Mouse (Mus musculus) right cerebral cortex, postnatal 4 days (tissue): ENCODE data around the gene Sptbn1.
"Not testable (repeated sequence)": the region's sequence is repeated elsewhere in the genome, so short reads cannot be mapped to it uniquely, and the experiment has no call there.

Experiments
- DNase-seq: peaks from one replicate; pipeline ENCODE4 v3.0.0-alpha.2; 2022

Gene Sptbn1

GRCm38 (mm10) chr11:30255211-30255610 lies 12.8 kb downstream of the Sptbn1 start:
- not testable (repeated sequence) for DNase-seq

GRCm38 (mm10) chr11:30251294-30251904 lies 16.6 kb downstream of the Sptbn1 start:
- no peak for DNase-seq

DNA sequence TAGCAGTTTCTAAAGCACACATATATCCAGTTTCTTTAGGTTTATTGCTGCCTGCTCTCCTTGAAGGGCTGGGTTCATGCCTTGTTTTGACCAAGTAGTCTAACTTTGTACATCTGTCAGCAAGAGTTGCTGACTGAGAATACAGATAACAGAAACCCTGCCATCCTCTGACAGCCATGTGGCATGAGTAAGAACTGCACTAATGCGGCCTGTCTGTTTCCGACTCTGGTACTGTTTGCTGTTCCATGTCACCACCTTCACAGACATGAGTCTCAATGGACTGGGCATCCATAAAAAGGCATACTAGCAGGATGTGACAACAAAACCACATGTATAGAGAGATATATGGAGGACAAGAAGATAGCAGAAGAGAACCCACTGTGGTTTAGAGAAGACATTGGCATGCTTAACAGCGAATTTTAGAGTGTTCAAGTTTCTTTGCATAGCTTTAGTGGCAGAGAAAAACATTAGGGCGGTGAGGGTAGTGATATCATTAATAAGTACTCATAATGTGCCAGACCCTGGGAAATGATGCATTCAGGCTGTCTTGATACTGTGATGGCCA lies 18.4 kb downstream of the Sptbn1 start:
- no peak for DNase-seq

GRCm38 (mm10) chr11:30247106-30247505 lies 20.9 kb downstream of the Sptbn1 start:
- DNase-seq, result no peak

DNA sequence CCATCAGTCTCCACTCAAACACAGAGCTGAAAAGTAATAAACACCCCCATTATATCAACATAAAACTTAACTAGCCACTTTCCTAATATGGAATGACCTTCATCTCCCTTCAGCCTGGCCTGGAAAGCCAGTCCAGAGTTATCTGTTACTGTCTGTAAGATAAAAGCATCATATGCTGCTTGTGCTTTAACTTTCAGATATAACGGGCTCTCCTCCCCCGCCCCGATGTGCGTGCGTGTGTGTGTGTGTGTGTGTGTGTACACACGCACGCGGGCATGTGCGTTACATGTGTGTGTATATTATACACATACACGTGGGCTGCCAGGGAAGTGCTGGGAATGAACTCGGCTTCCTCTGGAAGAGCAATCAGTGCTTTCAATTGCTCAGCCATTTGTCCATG lies 21.8 kb downstream of the Sptbn1 start:
- DNase-seq, result no peak

GRCm38 (mm10) chr11:30244172-30244571 lies 23.8 kb downstream of the Sptbn1 start:
- no peak for DNase-seq

- no peak for DNase-seq
These were observed 24.4 kb downstream of the Sptbn1 start for GRCm38 (mm10) chr11:30243591-30243990.

- DNase-seq, result no peak
These were observed 27.1 kb downstream of the Sptbn1 start for GRCm38 (mm10) chr11:30240861-30241260.

DNA sequence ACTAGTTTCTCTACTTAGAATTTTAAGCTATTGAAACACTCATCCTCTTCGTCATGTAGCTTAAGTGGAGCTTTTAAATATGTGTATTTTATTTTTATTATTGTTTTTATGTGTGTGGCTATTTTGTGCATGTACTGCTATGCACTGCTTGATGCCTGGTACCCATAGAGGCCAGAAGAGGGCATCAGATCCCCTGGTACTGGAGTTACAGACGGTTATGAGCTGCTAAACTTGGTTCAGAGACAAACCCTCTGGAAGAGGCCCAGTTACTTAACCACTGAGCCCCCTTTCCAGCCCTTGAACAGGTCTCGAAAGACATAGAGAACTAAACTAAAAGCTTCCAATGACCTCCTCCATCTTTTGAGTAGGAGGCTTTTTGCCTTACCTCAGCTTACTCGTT lies 30.0 kb downstream of the Sptbn1 start:
- DNase-seq, result no peak

DNA sequence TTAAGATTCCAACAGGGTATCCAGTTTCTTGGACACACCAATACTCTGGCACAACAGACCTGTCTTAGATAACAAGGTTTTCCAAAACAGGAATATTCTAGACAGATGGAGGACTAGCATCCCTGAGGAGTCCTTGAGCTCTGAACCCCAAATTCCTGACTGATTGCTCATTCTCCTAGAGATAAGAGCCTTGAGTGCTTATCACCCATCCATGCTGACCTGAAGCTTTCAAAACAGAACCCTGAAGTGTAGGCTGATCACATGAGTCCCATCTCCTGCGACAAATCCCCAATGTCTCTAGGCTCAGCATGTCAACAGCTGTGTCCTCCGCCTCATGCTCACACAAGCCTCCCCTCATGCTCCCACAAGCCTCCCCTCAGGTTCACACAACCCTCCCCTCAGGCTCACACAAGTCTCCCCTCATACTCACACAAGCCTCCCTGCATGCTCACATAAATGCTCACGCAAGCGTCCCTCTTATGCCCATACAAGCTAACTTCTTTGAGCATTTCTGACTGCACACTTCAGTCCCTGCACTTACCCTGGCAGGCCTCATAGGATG lies 31.2 kb downstream of the Sptbn1 start:
- no peak for DNase-seq

GRCm38 (mm10) chr11:30235666-30236065 lies 32.3 kb downstream of the Sptbn1 start:
- DNase-seq, result no peak

DNA sequence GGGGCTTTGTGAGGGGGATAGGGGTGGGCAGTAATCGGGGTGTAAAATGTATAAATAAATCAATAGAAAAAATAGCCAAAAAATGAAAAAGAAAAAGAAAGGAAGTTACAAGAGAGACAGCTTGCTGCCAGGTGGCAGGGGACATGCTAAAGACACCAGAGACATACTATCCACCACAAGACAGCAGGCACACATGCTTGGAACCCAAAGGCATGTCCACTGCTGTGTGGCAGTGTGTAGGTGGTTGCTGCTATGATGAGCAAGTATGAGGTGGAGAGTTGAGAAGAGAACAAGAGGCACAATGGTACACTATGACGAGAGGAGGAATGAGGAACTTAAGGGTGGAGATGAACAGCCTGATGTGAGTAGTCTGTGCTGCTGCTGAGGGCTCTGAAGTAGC lies 32.8 kb downstream of the Sptbn1 start:
- DNase-seq, result no peak

GRCm38 (mm10) chr11:30233946-30234345 lies 34.0 kb downstream of the Sptbn1 start:
- DNase-seq, result no peak

DNA sequence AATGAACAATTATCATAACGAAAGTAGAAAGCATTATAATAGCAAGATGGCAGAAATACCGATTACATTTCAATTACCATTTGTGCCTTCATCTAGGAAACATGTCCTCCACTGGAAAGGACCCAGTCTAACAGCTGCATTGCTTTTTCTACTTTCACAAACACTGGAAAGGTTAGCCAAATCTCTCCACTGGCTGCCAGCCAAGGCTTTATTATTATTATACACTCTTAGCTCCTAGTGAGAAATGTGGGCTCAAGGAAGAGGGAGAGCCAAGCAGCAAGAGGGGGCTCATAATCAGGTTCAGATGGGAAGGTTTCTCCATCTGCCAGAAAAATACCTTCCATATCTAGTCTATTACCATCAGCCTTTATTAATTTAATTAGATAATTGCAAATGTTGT lies 35.9 kb downstream of the Sptbn1 start:
- no peak for DNase-seq

DNA sequence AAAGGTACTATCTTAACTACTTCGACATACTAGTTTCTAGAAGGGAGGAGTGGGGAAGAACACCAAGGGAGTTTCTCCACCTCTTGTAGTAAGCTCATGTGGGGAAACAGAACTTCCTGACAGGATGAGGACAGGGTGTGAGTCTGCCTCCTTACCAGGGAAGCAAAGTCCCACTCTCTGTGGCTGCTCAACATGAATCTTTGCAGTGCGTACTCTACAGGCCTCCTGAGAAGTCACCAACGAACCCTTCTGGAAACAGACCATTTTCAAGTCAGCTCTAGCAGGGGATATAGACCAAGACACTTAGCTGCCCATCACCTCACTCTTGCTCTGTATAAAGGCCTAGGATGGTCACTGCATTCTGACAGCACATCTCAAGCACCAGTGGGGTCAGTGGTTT lies 36.6 kb downstream of the Sptbn1 start:
- DNase-seq, result no peak

- DNase-seq, result no peak
These were observed 37.6 kb downstream of the Sptbn1 start for GRCm38 (mm10) chr11:30230330-30230771.

GRCm38 (mm10) chr11:30226756-30227155 lies 41.2 kb downstream of the Sptbn1 start:
- no peak for DNase-seq

DNA sequence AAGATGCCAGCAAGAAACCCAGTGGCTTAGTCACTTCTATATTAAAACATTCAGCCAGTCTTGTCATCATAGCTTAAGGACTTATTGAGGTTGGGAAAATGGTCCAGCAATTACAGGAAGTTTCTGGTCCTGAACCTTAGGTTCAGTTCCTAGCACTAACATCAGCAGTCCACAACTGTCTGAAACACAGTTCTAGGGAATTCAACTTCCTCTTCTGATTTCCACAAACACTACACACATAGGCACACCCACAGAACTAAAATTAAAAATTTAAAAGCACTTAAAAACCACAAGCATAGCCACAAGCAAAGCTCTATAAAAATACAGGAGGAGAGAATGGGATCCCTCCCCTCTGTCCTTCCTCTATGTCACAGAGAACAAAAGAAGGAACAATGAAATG lies 43.4 kb downstream of the Sptbn1 start:
- DNase-seq, result no peak

GRCm38 (mm10) chr11:30222636-30223035 lies 45.3 kb downstream of the Sptbn1 start:
- no peak for DNase-seq

DNA sequence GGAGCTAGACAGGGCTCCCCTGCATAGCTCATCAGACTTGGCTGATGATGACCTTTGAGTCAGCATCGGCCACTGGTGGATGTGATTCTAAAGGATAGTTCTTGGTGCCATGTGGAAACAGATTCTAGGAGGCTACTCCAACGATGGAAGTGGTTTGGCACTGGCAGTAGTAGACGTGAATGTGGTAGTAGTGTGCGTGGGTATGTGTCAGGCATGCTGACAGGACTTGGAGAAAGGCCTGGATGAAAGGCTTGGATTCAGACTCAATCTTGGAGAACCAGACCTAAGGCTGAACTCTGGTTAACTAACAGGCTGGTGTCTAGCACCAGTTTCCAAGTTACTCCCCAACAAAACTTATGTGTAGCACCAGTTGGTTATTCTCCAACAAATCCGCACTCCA lies 46.9 kb downstream of the Sptbn1 start:
- no peak for DNase-seq

DNA sequence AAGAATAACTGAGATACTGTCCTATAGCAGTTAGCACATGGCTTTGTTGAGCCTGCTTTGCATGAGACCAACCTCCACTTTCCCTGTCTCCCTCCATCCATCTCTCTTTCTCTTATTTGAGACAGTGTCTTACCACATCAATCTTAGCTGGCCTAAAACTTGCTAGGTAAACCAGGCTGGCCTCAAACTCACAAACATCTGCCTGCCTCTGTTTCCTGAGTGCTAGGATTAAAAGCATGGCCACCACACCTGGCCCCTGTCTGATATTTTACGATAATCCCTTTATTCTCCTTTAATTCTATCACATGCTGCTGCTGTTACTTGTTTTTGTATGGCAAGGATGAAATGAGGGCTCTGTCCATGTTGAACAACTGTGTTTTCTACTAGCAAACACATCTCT lies 49.6 kb downstream of the Sptbn1 start:
- DNase-seq, result no peak

DNA sequence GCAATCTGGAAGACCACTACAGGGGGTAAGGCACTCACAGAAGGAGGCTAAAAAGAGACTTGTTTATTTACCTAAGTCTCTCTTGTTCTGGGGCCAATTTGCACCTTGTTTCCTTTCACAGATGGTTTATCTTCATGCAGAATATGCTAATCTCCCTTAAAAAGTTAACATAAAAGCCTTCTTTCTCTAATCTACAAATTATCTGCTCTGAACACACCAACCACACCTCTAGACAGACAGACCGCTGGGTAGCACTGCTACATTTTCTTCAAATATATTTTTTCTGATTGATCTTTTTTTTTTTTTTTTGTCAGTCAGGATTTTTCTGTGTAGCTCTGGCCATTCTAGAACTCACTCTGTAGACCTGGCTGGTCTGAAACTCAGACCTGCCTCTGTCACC lies 50.5 kb downstream of the Sptbn1 start:
- DNase-seq, result no peak

DNA sequence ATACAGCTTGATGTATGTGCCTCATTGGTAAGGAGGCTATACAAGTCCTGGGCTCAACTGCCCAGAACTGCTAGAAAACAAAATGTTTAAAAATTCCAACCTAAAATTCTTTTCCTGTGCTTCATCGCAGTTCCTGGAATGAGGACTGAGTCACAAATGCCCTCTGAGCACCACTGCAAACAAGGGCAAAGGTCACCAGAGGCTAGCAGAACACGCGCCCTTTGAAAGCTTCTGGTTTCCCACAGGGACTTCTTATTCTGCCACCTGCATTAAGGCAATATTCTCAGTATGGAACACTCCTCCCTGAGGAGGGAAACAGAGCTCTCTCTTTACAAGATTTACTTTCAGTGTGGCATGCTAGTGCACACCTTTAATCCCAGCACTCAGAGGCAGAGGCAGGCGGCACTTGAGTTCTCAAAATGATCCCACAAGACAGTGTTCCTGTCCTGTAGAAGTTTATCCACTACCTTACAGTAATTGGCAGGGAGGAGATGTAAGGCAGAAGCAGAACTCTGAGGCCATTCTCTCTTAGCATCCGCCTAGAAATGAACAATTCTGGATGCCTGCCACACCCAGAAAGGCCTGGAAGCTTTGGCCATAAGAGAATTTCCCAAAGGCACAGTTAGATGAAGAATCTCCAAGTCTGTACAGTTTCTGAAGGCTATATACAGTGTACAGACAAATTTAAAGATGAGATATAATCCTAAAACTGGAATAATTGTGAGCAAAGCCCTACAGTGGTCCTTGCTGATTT lies 56.1 kb downstream of the Sptbn1 start:
- no peak for DNase-seq

- no peak for DNase-seq
These were observed 56.8 kb downstream of the Sptbn1 start for GRCm38 (mm10) chr11:30211141-30211540.
